Mouse (Mus musculus) left cerebral cortex, postnatal 36 days (tissue): ENCODE data around the gene Zfp607b. TPM values are rescaled to one million over a fixed set of nuclear protein-coding genes. Genes with fewer than 3 reads are reported as not detected.

Experiments
- DNase-seq, 2 experiments: peaks; one replicate each; pipeline ENCODE4 v3.0.0; 2021 to 2022; ENCODE audit warnings: low spot score in 2 of 2, mixed read lengths in 1 of 2
- intact Hi-C: fragments of 180-260 bp; cut with DNase I; formaldehyde crosslinking; loops from one replicate; pipeline ENCODE4 v1.15.1; 2025
- total RNA-seq, 2 experiments: library from RNA; stranded (reverse); gene quantifications; 2 replicates each; pipeline ENCODE4 v1.2.3; 2021

The Zfp607b gene
- total RNA-seq, result 10 to 100 TPM in 1 of 2 experiments, 1 to 10 TPM in 1; 8.1 to 10.7 TPM

- intact Hi-C loops, result loop anchor here (5.0 kb wide), 1 partner anchor 38 kb away; no protein-coding TSS in a partner anchor
- DNase-seq, result peak; percentile 92 to 93
Measured at GRCm38 (mm10) chr7:27688815-27689612, at the start of gene Zfp607b. Zfp607b (plus strand) TSS chr7:27689340.

GRCm38 (mm10) chr7:27644471-27644870 is 44.7 kb upstream of the Zfp607b start:
- intact Hi-C loops, result no loop called here
- DNase-seq, result no peak

- intact Hi-C loops, result no loop called here
- DNase-seq, result no peak
Measured at GRCm38 (mm10) chr7:27646516-27646915, 42.6 kb upstream of the Zfp607b start.

GRCm38 (mm10) chr7:27647281-27648002 is 41.7 kb upstream of the Zfp607b start:
- no peak for DNase-seq
- intact Hi-C loops, result no loop called here

- intact Hi-C loops, result loop anchor here (5.0 kb wide), 2 partner anchors 72 to 518 kb away; partner anchors contain the start of gene Fbl
- DNase-seq, result no peak
Measured at GRCm38 (mm10) chr7:27649723-27650122, 39.4 kb upstream of the Zfp607b start.

GRCm38 (mm10) chr7:27650949-27651348 is 38.2 kb upstream of the Zfp607b start:
- DNase-seq, result peak; percentile 72
- intact Hi-C loops, result loop anchor here (1.0 to 5.0 kb wide), 3 partner anchors 34 to 516 kb away; partner anchors contain the start of gene Fbl

GRCm38 (mm10) chr7:27653681-27654437 is 35.3 kb upstream of the Zfp607b start, which contains the start of gene Ttc9b:
Ttc9b (plus strand) TSS chr7:27653915.
- DNase-seq, result peak; percentile 85 to 89
- intact Hi-C loops, result loop anchor here (1.0 to 5.0 kb wide), 4 partner anchors 53 to 513 kb away; partner anchors contain the start of genes Akt2 and Fbl

GRCm38 (mm10) chr7:27654607-27655276 is 34.4 kb upstream of the Zfp607b start:
- intact Hi-C loops, result loop anchor here (5.0 kb wide), 2 partner anchors 77 to 513 kb away; partner anchors contain the start of gene Fbl

GRCm38 (mm10) chr7:27655545-27655944 is 33.6 kb upstream of the Zfp607b start:
- DNase-seq, result peak; percentile 66 to 71
- intact Hi-C loops, result no loop called here

More at GRCm38 (mm10) chr7:27654607-27655276, 34.4 kb upstream of the Zfp607b start:
- peak; percentile 66 to 73 for DNase-seq

- DNase-seq, result no peak
- intact Hi-C loops, result no loop called here
Measured at GRCm38 (mm10) chr7:27656600-27656999, 32.5 kb upstream of the Zfp607b start.

- intact Hi-C loops, result no loop called here
- DNase-seq, result peak in 1 of 2 experiments; percentile 58
Measured at GRCm38 (mm10) chr7:27657824-27658395, 31.2 kb upstream of the Zfp607b start.

- DNase-seq, result peak in 1 of 2 experiments; percentile 39
- intact Hi-C loops, result no loop called here
Measured at GRCm38 (mm10) chr7:27658712-27659663, 30.2 kb upstream of the Zfp607b start.

- intact Hi-C loops, result no loop called here
- no peak for DNase-seq
Measured at GRCm38 (mm10) chr7:27662038-27662437, 27.1 kb upstream of the Zfp607b start.

GRCm38 (mm10) chr7:27673064-27673574 is 16.0 kb upstream of the Zfp607b start:
- intact Hi-C loops, result no loop called here
- DNase-seq, result no peak

GRCm38 (mm10) chr7:27673575-27674131 is 15.5 kb upstream of the Zfp607b start:
- DNase-seq, result peak; percentile 26 to 46
- intact Hi-C loops, result no loop called here

- no peak for DNase-seq
- intact Hi-C loops, result no loop called here
Measured at GRCm38 (mm10) chr7:27674195-27674521, 15.0 kb upstream of the Zfp607b start.
